ENCODE assay signal across 7 mouse cellular contexts in genomic region chr8:89571816-89572215, GRCm38 (mm10).
DNase-seq lines count a peak whose midpoint lies in the region; ATAC-seq and TF ChIP-seq lines count a peak whose summit lies in the region.

No protein-coding gene starts in this region.

- no peak overlapping the region for H3K9ac ChIP-seq in intestine, postnatal 0 days (ENCODE audit: low read depth, low read length)

- no peaks in the 10 kb centered on the region; the same call in 1 of the 2 replicates for H3K27me3 ChIP-seq in intestine, postnatal 0 days (replicated peaks; ENCODE audit: control insufficient read depth, insufficient read depth, low read length)

- intact Hi-C loops in gastrocnemius, adult 2 months (cut with DNase I) = no loop called here
- intact Hi-C loops in left cerebral cortex, postnatal 10 days (cut with DNase I) = loop anchor here (2.0 to 10.0 kb wide), 3 partner anchors 213 to 775 kb away; no protein-coding TSS in a partner anchor

- H3K36me3 ChIP-seq in intestine, postnatal 0 days (ENCODE audit: control insufficient read depth, insufficient read depth) = no peaks in the 10 kb centered on the region

- peak; percentile 69 to 72 for DNase-seq in adrenal gland, adult 18-20 months (ENCODE audit: low spot score in 2 of 2)
- peak; percentile 61 to 62 for DNase-seq in cerebellum, postnatal 36 days
- DNase-seq in gastrocnemius, adult 2 months = peak; percentile 65
- peak; percentile 73 to 86 for DNase-seq in left cerebral cortex, postnatal 10 days (ENCODE audit: extremely low spot score in 1 of 2, low spot score in 2 of 2)
- DNase-seq in mesoderm, embryonic 11.5 days (ENCODE audit: low read depth, low spot score) = peak; percentile 87
- DNase-seq in spleen, postnatal 4 days (ENCODE audit: low spot score in 2 of 2) = peak; percentile 26 to 76

- no peak overlapping the region for H3K27ac ChIP-seq in gastrocnemius, adult 2 months
- H3K27ac ChIP-seq in intestine, postnatal 0 days (ENCODE audit: low read depth, low read length) = no peak overlapping the region

- H3K4me1 ChIP-seq in intestine, postnatal 0 days (replicated peaks; ENCODE audit: control insufficient read depth, insufficient read depth, low read length) = no peaks in the 10 kb centered on the region

- H3K9me3 ChIP-seq in intestine, postnatal 0 days (ENCODE audit: control insufficient read depth) = no peaks in the 10 kb centered on the region

- no peak overlapping the region for H3K4me2 ChIP-seq in intestine, postnatal 0 days (replicated peaks; ENCODE audit: low read depth)

- no peak for ATAC-seq in intestine, postnatal 0 days

- H3K4me3 ChIP-seq in gastrocnemius, adult 2 months = no peak overlapping the region
- H3K4me3 ChIP-seq in intestine, postnatal 0 days (ENCODE audit: low read depth, low read length) = no peak overlapping the region

- WGBS in intestine, postnatal 0 days = 5% methylated on average over 13 of the region's 13 CpGs

- TF ChIP-seq CTCF in gastrocnemius, adult 2 months (IDR thresholded peaks at IDR 0.05) = peak; percentile 70
- TF ChIP-seq CTCF in intestine, postnatal 0 days (IDR thresholded peaks at IDR 0.05; ENCODE audit: low read depth) = peak; percentile 89
